Mouse (Mus musculus) adrenal gland, adult 2 months (tissue): ENCODE measurements around the gene Lcn3. TPM values are rescaled to one million over a fixed set of nuclear protein-coding genes. Genes with fewer than 3 reads are reported as not detected.
"Not testable (repeated sequence)": the region's sequence is repeated elsewhere in the genome, so short reads cannot be mapped to it uniquely, and the experiment has no call there.

Experiments
- DNase-seq: peaks from one replicate; pipeline ENCODE4 v3.0.0; 2021
- long read RNA-seq: library from polyadenylated mRNA; stranded (forward); transcript quantifications from one replicate; pipeline ENCODE4 v2.0.0, GENCODE M21; 2021
- polyA plus RNA-seq: library from polyadenylated mRNA; depleted of rRNA; stranded (reverse); fragments of >200 nt; gene quantifications from 2 replicates; pipeline ENCODE4 v1.2.3, GENCODE M21; 2012; rRNA removed
- total RNA-seq, 2 experiments: library from RNA; stranded (reverse); gene quantifications; 2 replicates each; pipeline ENCODE4 v1.2.3; 2021

Lcn3 gene
- not detected for total RNA-seq
- polyA plus RNA-seq: not detected in 2 replicates
- long read RNA-seq: 0 reads

- no peak for DNase-seq
Measured at GRCm38 (mm10) chr2:25765269-25765668, at the start of gene Lcn3. TSS of gene Lcn3 (plus strand) at chr2:25765569.

GRCm38 (mm10) chr2:25717222-25717621 is 48.1 kb upstream of the Lcn3 start:
- DNase-seq: no peak

GRCm38 (mm10) chr2:25733199-25733930 is 32.0 kb upstream of the Lcn3 start:
- no peak for DNase-seq

- not testable (repeated sequence) for DNase-seq
Measured at GRCm38 (mm10) chr2:25736709-25737108, 28.7 kb upstream of the Lcn3 start, which contains the start of gene Obp2b. TSS of gene Obp2b (plus strand) at chr2:25737009.

- no peak for DNase-seq
Measured at GRCm38 (mm10) chr2:25741671-25742070, 23.7 kb upstream of the Lcn3 start.

GRCm38 (mm10) chr2:25754201-25754600 is 11.2 kb upstream of the Lcn3 start:
- DNase-seq: no peak

GRCm38 (mm10) chr2:25758064-25758625 is 7.2 kb upstream of the Lcn3 start:
- DNase-seq: no peak

GRCm38 (mm10) chr2:25767764-25768163 is 2.4 kb downstream of the Lcn3 start:
- no peak for DNase-seq

- no peak for DNase-seq
Measured at GRCm38 (mm10) chr2:25773507-25773906, 8.1 kb downstream of the Lcn3 start.

GRCm38 (mm10) chr2:25774640-25775039 is 9.3 kb downstream of the Lcn3 start:
- DNase-seq: no peak

GRCm38 (mm10) chr2:25775991-25776390 is 10.6 kb downstream of the Lcn3 start:
- peak; percentile 52 for DNase-seq

GRCm38 (mm10) chr2:25776717-25777116 is 11.3 kb downstream of the Lcn3 start, which contains the start of gene Lcn11:
TSS of gene Lcn11 (plus strand) at chr2:25777017.
- no peak for DNase-seq

GRCm38 (mm10) chr2:25779076-25779475 is 13.7 kb downstream of the Lcn3 start:
- no peak for DNase-seq

GRCm38 (mm10) chr2:25780921-25781320 is 15.6 kb downstream of the Lcn3 start:
- no peak for DNase-seq

GRCm38 (mm10) chr2:25781957-25782356 is 16.6 kb downstream of the Lcn3 start, which contains the start of gene Gm13539:
TSS of gene Gm13539 (plus strand) at chr2:25782257.
- no peak for DNase-seq

- no peak for DNase-seq
Measured at GRCm38 (mm10) chr2:25785573-25786322, 20.4 kb downstream of the Lcn3 start.

- DNase-seq: no peak
Measured at GRCm38 (mm10) chr2:25789092-25789491, 23.7 kb downstream of the Lcn3 start.

- DNase-seq: no peak
Measured at GRCm38 (mm10) chr2:25797635-25798034, 32.3 kb downstream of the Lcn3 start.

GRCm38 (mm10) chr2:25798065-25798464 is 32.7 kb downstream of the Lcn3 start:
- no peak for DNase-seq

GRCm38 (mm10) chr2:25811711-25812110 is 46.3 kb downstream of the Lcn3 start:
- DNase-seq: peak; percentile 51

- no peak for DNase-seq
Measured at GRCm38 (mm10) chr2:25813364-25813763, 48.0 kb downstream of the Lcn3 start.

GRCm38 (mm10) chr2:25815748-25816147 is 50.4 kb downstream of the Lcn3 start, which contains the start of gene Glt6d1:
TSS of gene Glt6d1 (minus strand) at chr2:25815848.
- not testable (repeated sequence) for DNase-seq
